Mouse (Mus musculus) forebrain, embryonic 12.5 days (tissue): ENCODE measurements at regions not wholly inside any gene's neighbourhood (a gene's known extent, or its start where the extent isn't known, plus 50 kb on each side); places are given as distances from the start of the nearest gene placed in this dataset.

Source experiments
- ATAC-seq: fragments of 200-750 bp; cut with Nextera tagmentation; 2 replicates; pipeline ENCODE4 v1.8.0; 2017; ENCODE audit warnings: moderate TSS enrichment; ENCODE audit not compliant: low FRiP score
- H3K27ac ChIP-seq: fragments of 300-500 bp; sonication (generic); 2 replicates; pipeline ENCODE4 v1.5.1; 2016; ENCODE audit warnings: mild to moderate bottlenecking
- H3K27me3 ChIP-seq: fragments of 300-500 bp; sonication (generic); 2 replicates; pipeline ENCODE4 v1.6.1; 2016; ENCODE audit warnings: mild to moderate bottlenecking
- H3K36me3 ChIP-seq: fragments of 300-500 bp; sonication (generic); replicated peaks from 2 replicates; pipeline ENCODE4 v1.6.1; 2016; ENCODE audit warnings: mild to moderate bottlenecking
- H3K4me1 ChIP-seq: fragments of 300-500 bp; sonication (generic); 2 replicates; pipeline ENCODE4 v1.6.1; 2016
- H3K4me2 ChIP-seq: fragments of 300-500 bp; sonication (generic); 2 replicates; pipeline ENCODE4 v1.6.1; 2016; ENCODE audit warnings: mild to moderate bottlenecking, moderate library complexity
- H3K4me3 ChIP-seq: fragments of 300-500 bp; sonication (generic); replicated peaks from 2 replicates; pipeline ENCODE4 v1.5.1; 2016; ENCODE audit warnings: mild to moderate bottlenecking
- H3K9ac ChIP-seq: fragments of 300-500 bp; sonication (generic); 2 replicates; pipeline ENCODE4 v1.6.1; 2016; ENCODE audit warnings: mild to moderate bottlenecking
- H3K9me3 ChIP-seq: fragments of 300-500 bp; sonication (generic); 2 replicates; pipeline ENCODE4 v1.6.1; 2016
- WGBS: fragments of 180-500 bp; shearing (Covaris S2); methylation state at CpG from one replicate; pipeline ENCODE4 v1.1.7; 2016; 5-methylcytosine and 5-hydroxymethylcytosine counted together

- Histone ChIP-seq H3K36me3 (no peaks in the 10 kb centered on the region), H3K9me3 (no peaks in the 10 kb centered on the region), H3K4me1 (no peaks in the 10 kb centered on the region), H3K27ac (no peak overlapping the region), H3K4me3 (no peak overlapping the region), H3K4me2 (no peak overlapping the region), H3K9ac (no peak overlapping the region), H3K27me3 (no peaks in the 10 kb centered on the region)
- 91% methylated on average over 2 of the region's 2 CpGs for WGBS
- ATAC-seq, result no peak
Measured at GRCm38 (mm10) chr13:102174896-102175295, 406.9 kb upstream of the Pik3r1 start.

- H3K4me2 ChIP-seq, result no peak overlapping the region
- H3K36me3 ChIP-seq, result no peaks in the 10 kb centered on the region
- no peaks in the 10 kb centered on the region for H3K27me3 ChIP-seq
- H3K9ac ChIP-seq, result no peak overlapping the region
- H3K9me3 ChIP-seq, result no peaks in the 10 kb centered on the region
- no peak for ATAC-seq
- H3K27ac ChIP-seq, result no peak overlapping the region
- 96% methylated on average over 1 of the region's 1 CpGs for WGBS
- no peaks in the 10 kb centered on the region for H3K4me1 ChIP-seq
- no peak overlapping the region for H3K4me3 ChIP-seq
Measured at GRCm38 (mm10) chr13:102175406-102175805, 407.4 kb upstream of the Pik3r1 start.

GRCm38 (mm10) chr13:102176456-102176855 is 408.4 kb upstream of the Pik3r1 start:
- 84% methylated on average over 2 of the region's 2 CpGs for WGBS
- no peaks in the 10 kb centered on the region for H3K36me3 ChIP-seq

DNA sequence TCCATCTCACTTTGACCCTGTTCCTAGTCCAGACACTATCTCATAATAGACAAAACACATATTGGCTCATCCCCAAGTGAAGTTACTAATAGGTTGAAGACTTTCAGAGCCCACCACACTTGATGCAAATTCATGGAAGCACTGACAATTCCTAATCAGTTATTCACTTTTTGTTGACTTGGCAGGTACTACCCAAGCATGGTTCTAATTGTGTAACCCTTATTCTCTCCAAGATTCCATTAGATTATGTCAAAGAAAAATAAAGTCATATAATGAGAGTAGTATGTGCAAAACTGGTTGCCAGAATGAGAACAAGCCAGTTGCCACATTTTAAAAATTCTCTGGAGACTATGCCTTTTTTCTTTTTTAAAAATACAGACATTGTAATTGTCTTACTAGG is 426.7 kb upstream of the Pik3r1 start:
- H3K9ac ChIP-seq, result no peak overlapping the region
- H3K4me2 ChIP-seq, result no peak overlapping the region
- H3K4me3 ChIP-seq, result no peak overlapping the region
- no peaks in the 10 kb centered on the region for H3K36me3 ChIP-seq
- H3K27ac ChIP-seq, result no peak overlapping the region
- no peaks in the 10 kb centered on the region for H3K27me3 ChIP-seq
- no peak for ATAC-seq
- no peaks in the 10 kb centered on the region for H3K9me3 ChIP-seq
- H3K4me1 ChIP-seq, result no peaks in the 10 kb centered on the region

More at GRCm38 (mm10) chr13:102176456-102176855, 408.4 kb upstream of the Pik3r1 start:
- no peaks in the 10 kb centered on the region for H3K27me3 ChIP-seq
- no peaks in the 10 kb centered on the region for H3K9me3 ChIP-seq
- no peak overlapping the region for H3K9ac ChIP-seq
- no peaks in the 10 kb centered on the region for H3K4me1 ChIP-seq
- no peak overlapping the region for H3K4me2 ChIP-seq
- no peak for ATAC-seq
- H3K4me3 ChIP-seq, result no peak overlapping the region
- H3K27ac ChIP-seq, result no peak overlapping the region

DNA sequence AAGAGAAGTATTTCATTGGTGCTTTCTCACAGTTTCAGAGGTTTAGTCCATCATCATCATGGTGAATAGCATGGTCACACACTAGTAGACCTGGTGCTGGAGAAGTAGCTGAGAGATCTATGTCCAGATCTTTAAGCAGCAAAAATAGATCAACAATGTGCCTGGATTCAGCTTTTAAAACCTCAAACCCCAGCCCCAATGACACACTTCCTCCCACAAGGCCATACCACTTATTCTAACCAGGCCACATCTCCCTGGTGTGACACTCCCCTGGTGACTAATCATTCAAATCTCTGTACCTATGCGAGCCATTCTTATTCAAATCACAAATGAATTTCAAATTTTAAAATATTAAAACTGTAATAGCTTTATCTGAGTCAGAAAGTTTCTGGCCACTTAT is 434.3 kb upstream of the Pik3r1 start:
- H3K27me3 ChIP-seq, result no peaks in the 10 kb centered on the region
- H3K4me1 ChIP-seq, result no peaks in the 10 kb centered on the region
- no peak overlapping the region for H3K4me2 ChIP-seq
- no peak for ATAC-seq
- 95% methylated on average over 1 of the region's 1 CpGs for WGBS
- no peak overlapping the region for H3K27ac ChIP-seq
- no peaks in the 10 kb centered on the region for H3K9me3 ChIP-seq
- H3K9ac ChIP-seq, result no peak overlapping the region
- no peak overlapping the region for H3K4me3 ChIP-seq
- H3K36me3 ChIP-seq, result no peaks in the 10 kb centered on the region

DNA sequence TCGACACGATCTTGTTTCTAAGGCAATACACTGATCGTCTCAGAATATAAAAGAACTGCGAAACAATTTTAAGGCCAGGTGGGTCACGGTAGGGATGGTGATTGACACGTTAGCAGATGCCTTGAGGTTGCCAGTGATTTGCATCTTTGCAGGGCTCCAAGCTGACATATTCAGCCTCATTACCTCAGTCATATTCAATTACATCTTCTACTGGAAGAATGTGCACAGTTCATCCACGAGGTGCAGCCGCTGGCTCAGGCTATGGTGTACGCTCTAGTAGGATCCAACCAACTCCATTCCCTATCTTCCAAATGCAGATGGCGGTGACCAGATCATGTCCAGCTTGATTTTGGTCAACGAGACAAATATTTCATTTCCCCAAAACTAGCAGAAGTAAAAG is 450.5 kb upstream of the Pik3r1 start:
- H3K9me3 ChIP-seq, result no peaks in the 10 kb centered on the region
- no peaks in the 10 kb centered on the region for H3K36me3 ChIP-seq
- no peak overlapping the region for H3K4me3 ChIP-seq
- 94% methylated on average over 11 of the region's 11 CpGs for WGBS
- ATAC-seq, result no peak
- H3K27me3 ChIP-seq, result no peaks in the 10 kb centered on the region
- no peak overlapping the region for H3K4me2 ChIP-seq
- H3K4me1 ChIP-seq, result no peaks in the 10 kb centered on the region
- H3K9ac ChIP-seq, result no peak overlapping the region
- H3K27ac ChIP-seq, result no peak overlapping the region

DNA sequence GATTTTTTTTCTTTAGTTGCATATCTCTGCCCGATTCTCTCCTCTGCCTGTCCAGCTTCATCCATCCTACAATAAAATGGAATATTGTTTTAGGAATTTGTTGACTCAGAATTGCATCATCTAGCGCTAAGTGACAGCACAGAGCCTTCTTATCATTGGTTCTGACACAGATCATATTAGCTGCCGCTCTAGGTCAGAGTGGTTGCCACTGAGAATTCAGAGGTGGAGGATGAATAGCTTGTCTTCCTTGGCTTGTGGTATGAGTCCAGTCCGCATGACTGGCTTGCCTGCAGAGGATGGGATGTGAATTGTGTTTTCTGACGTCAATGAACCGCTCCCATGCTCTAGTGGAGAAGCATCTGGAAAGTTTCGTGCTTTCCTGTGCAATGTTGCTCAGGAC is 462.3 kb upstream of the Cd180 start:
- Histone ChIP-seq H3K4me3 (no peak overlapping the region), H3K9me3 (no peaks in the 10 kb centered on the region), H3K27me3 (no peaks in the 10 kb centered on the region), H3K4me2 (no peak overlapping the region), H3K9ac (no peak overlapping the region), H3K36me3 (no peaks in the 10 kb centered on the region), H3K4me1 (no peaks in the 10 kb centered on the region), H3K27ac (no peak overlapping the region)
- no peak for ATAC-seq
- WGBS, result 94% methylated on average over 7 of the region's 7 CpGs

- Histone ChIP-seq H3K9ac (no peak overlapping the region), H3K4me1 (no peaks in the 10 kb centered on the region), H3K27ac (no peak overlapping the region), H3K4me2 (no peak overlapping the region), H3K27me3 (no peaks in the 10 kb centered on the region), H3K9me3 (no peaks in the 10 kb centered on the region), H3K4me3 (no peak overlapping the region), H3K36me3 (no peaks in the 10 kb centered on the region)
- 82% methylated on average over 4 of the region's 4 CpGs for WGBS
- no peak for ATAC-seq
Measured at GRCm38 (mm10) chr13:102232291-102232936, 460.9 kb upstream of the Cd180 start.

- H3K9ac ChIP-seq, result no peak overlapping the region
- ATAC-seq, result no peak
- WGBS, result 40% methylated on average over 2 of the region's 2 CpGs
- H3K4me2 ChIP-seq, result no peak overlapping the region
- no peaks in the 10 kb centered on the region for H3K9me3 ChIP-seq
- H3K4me3 ChIP-seq, result no peak overlapping the region
- H3K4me1 ChIP-seq, result peaks cover 11% of the 10 kb centered on the region; the same call in 1 of the 2 replicates
- no peaks in the 10 kb centered on the region for H3K36me3 ChIP-seq
- no peaks in the 10 kb centered on the region for H3K27me3 ChIP-seq
- no peak overlapping the region for H3K27ac ChIP-seq
Measured at GRCm38 (mm10) chr13:102250884-102251283, 442.5 kb upstream of the Cd180 start.

GRCm38 (mm10) chr13:102251709-102252108 is 441.6 kb upstream of the Cd180 start:
- no peaks in the 10 kb centered on the region for H3K36me3 ChIP-seq
- H3K27ac ChIP-seq, result no peak overlapping the region
- no peak overlapping the region for H3K4me2 ChIP-seq
- H3K9me3 ChIP-seq, result no peaks in the 10 kb centered on the region
- no peaks in the 10 kb centered on the region for H3K27me3 ChIP-seq
- no peak overlapping the region for H3K4me3 ChIP-seq
- no peak overlapping the region for H3K9ac ChIP-seq
- ATAC-seq, result no peak
- H3K4me1 ChIP-seq, result peaks cover 11% of the 10 kb centered on the region; the same call in 1 of the 2 replicates
- WGBS, result 93% methylated on average over 5 of the region's 5 CpGs

GRCm38 (mm10) chr13:102255401-102256371 is 437.7 kb upstream of the Cd180 start:
- H3K4me3 ChIP-seq, result no peak overlapping the region
- ATAC-seq, result no peak
- WGBS, result 79% methylated on average over 7 of the region's 7 CpGs

DNA sequence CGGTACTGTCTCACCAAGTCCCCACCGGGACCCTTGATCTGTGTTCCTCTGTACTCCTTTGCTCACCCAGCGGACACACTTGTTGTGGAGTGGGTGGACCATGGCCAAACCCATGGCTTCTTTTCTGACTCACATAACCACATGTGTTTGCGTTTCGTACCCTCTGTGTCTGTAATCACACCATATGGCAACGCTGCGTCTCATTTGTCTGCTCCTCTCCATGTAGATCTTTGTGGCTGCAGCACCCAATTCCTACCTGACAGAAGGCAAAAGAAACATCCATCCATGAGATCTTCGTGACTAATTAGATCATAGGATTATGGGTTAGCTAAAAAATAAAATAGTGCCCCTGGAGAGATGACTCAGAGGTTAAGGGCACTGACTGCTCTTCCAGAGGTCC is 435.2 kb upstream of the Cd180 start:
- no peak overlapping the region for H3K4me3 ChIP-seq
- no peak overlapping the region for H3K9ac ChIP-seq
- H3K27ac ChIP-seq, result no peak overlapping the region
- no peaks in the 10 kb centered on the region for H3K9me3 ChIP-seq
- no peaks in the 10 kb centered on the region for H3K36me3 ChIP-seq
- ATAC-seq, result no peak
- H3K27me3 ChIP-seq, result no peaks in the 10 kb centered on the region
- 94% methylated on average over 8 of the region's 8 CpGs for WGBS
- no peak overlapping the region for H3K4me2 ChIP-seq
- peaks cover 6% of the 10 kb centered on the region; the same call in 1 of the 2 replicates for H3K4me1 ChIP-seq

More at GRCm38 (mm10) chr13:102255401-102256371, 437.7 kb upstream of the Cd180 start:
- H3K4me2 ChIP-seq, result no peak overlapping the region
- no peaks in the 10 kb centered on the region for H3K9me3 ChIP-seq
- no peaks in the 10 kb centered on the region for H3K36me3 ChIP-seq
- H3K4me1 ChIP-seq, result peaks cover 11% of the 10 kb centered on the region; the same call in 1 of the 2 replicates
- H3K9ac ChIP-seq, result no peak overlapping the region
- no peak overlapping the region for H3K27ac ChIP-seq
- no peaks in the 10 kb centered on the region for H3K27me3 ChIP-seq
